Comparison of ENCODE assay signal across 28 mouse cellular contexts in genomic region chr16:13297860-13298259, GRCm38 (mm10).
"Had no signal": no experiment of that assay in that cellular context is flagged by ENCODE, and none has a peak within 500 bp of the region (broad histone marks: within the 10 kb centered on the region; RNA-seq: fewer than 3 reads in every experiment).

No protein-coding gene starts in this region.

- ATAC-seq: hindbrain, embryonic 16.5 days; inflammation-experienced regulatory T-cells, adult 6 months; liver, postnatal 0 days had no signal

- H3K4me2 ChIP-seq: heart, embryonic 13.5 days; heart, embryonic 15.5 days; hindbrain, embryonic 12.5 days; hindbrain, embryonic 14.5 days; kidney, embryonic 15.5 days; limb, embryonic 12.5 days; liver, embryonic 11.5 days; liver, embryonic 13.5 days; liver, embryonic 15.5 days had no signal

- H3K4me3 ChIP-seq: heart, embryonic 10.5 days; heart, embryonic 13.5 days; heart, embryonic 15.5 days; hindbrain, embryonic 12.5 days; kidney, embryonic 15.5 days; limb, embryonic 10.5 days; limb, embryonic 12.5 days; liver, embryonic 13.5 days; liver, embryonic 15.5 days had no signal

- H3K36me3 ChIP-seq: heart, embryonic 15.5 days; hindbrain, embryonic 12.5 days; limb, embryonic 10.5 days; liver, embryonic 13.5 days; liver, embryonic 15.5 days had no signal

- H3K4me1 ChIP-seq: hindbrain, embryonic 12.5 days; limb, embryonic 10.5 days; limb, embryonic 12.5 days; liver, embryonic 13.5 days had no signal

- H3K27ac ChIP-seq: heart, embryonic 10.5 days; heart, embryonic 13.5 days; heart, embryonic 15.5 days; hindbrain, embryonic 12.5 days; hindbrain, embryonic 14.5 days; kidney, embryonic 15.5 days; kidney, postnatal 0 days; limb, embryonic 10.5 days; limb, embryonic 12.5 days; liver, embryonic 13.5 days; liver, embryonic 15.5 days had no signal

- H3K9ac ChIP-seq: heart, embryonic 13.5 days; heart, embryonic 15.5 days; hindbrain, embryonic 12.5 days; hindbrain, embryonic 14.5 days; kidney, embryonic 15.5 days; limb, embryonic 12.5 days; liver, embryonic 13.5 days; liver, embryonic 15.5 days; liver, postnatal 0 days had no signal

- DNase-seq: gastrocnemius, postnatal 14 days; gastrocnemius, postnatal 36 days; heart, adult 18-20 months; heart, postnatal 14 days; heart, postnatal 36 days; kidney, adult 11 months; kidney, adult 2 months; kidney, adult 9 months; kidney, postnatal 14 days; kidney, postnatal 36 days; layer of hippocampus, adult 9-11 months; layer of hippocampus, postnatal 36 days; liver; liver, embryonic 13.5 days; liver, postnatal 0 days had no signal

- H3K27me3 ChIP-seq: heart, embryonic 13.5 days; heart, embryonic 15.5 days; hindbrain, embryonic 12.5 days; kidney, embryonic 15.5 days; limb, embryonic 12.5 days; liver, embryonic 13.5 days; liver, embryonic 15.5 days had no signal

- H3K9me3 ChIP-seq: heart, embryonic 10.5 days; heart, embryonic 13.5 days; heart, embryonic 15.5 days; hindbrain, embryonic 12.5 days; kidney, embryonic 15.5 days; limb, embryonic 10.5 days; limb, embryonic 12.5 days; liver, embryonic 13.5 days; liver, embryonic 15.5 days had no signal
